Mouse (Mus musculus) lung, adult 2 months (tissue): ENCODE results near the gene Rdx.
"Not testable (repeated sequence)": the region's sequence is repeated elsewhere in the genome, so short reads cannot be mapped to it uniquely, and the experiment has no call there.

Source experiments
- CTCF ChIP-seq: fragments of 200-500 bp; IDR thresholded peaks from 2 replicates; pipeline ENCODE4 v1.5.1; 2011; ENCODE audit warnings: mild to moderate bottlenecking, low read length, control low read depth; ENCODE audit not compliant: insufficient read depth
- POLR2A ChIP-seq: fragments of 200-500 bp; IDR thresholded peaks from 2 replicates; pipeline ENCODE4 v1.6.1; 2011; ENCODE audit warnings: low read depth, mild to moderate bottlenecking, control low read depth, low read length, borderline replicate concordance; ENCODE audit errors: extremely low read depth

GRCm38 (mm10) chr9:52071352-52071751 lies 24.4 kb downstream of the Rdx start:
- not testable (repeated sequence) for TF ChIP-seq POLR2A, CTCF
